Mouse (Mus musculus) embryonic fibroblast, embryonic 13.5 days (primary cell): ENCODE results near the gene Dhx57.

Source experiments
- CTCF ChIP-seq: IDR thresholded peaks from 2 replicates; pipeline ENCODE4 v1.5.1; 2011; ENCODE audit warnings: mild to moderate bottlenecking, control low read depth, low read length, moderate library complexity, borderline replicate concordance; ENCODE audit not compliant: insufficient read depth
- POLR2A ChIP-seq: IDR thresholded peaks from 2 replicates; pipeline ENCODE4 v1.6.1; 2011; ENCODE audit warnings: low read depth, mild to moderate bottlenecking, control low read depth, low read length, moderate library complexity

DNA sequence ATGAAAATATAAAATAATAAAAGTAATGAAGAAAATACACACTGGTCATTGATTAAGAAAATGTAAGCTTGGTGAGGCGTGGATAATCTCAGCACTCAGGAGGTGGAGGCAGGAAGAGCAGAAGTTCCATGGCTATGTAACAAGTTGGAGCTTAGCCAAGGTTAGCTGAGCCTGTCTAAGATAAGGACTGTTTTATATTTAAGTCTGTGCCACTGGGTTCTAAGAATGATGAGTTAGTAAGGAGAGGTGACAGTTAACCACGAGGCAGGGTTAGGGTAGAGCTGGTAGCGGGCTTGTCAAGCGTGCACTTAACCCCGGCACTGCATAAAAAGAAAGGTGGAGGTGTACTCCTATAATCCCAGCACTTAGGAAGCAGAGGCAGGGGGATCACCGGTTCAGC is 32.0 kb upstream of the Dhx57 start:
- no peak for TF ChIP-seq POLR2A
- no peak for TF ChIP-seq CTCF
